Mouse (Mus musculus) kidney, adult 8-10 months (tissue): ENCODE data around the gene Gpi1.
"Not testable (repeated sequence)": the region's sequence is repeated elsewhere in the genome, so short reads cannot be mapped to it uniquely, and the experiment has no call there.

Experiments used
- DNase-seq, 2 experiments: peaks; one replicate each; pipeline ENCODE4 v3.0.0; 2022

Gpi1 gene

GRCm38 (mm10) chr7:34176241-34176640 lies 53.9 kb downstream of the Gpi1 start:
- not testable (repeated sequence) for DNase-seq

DNA sequence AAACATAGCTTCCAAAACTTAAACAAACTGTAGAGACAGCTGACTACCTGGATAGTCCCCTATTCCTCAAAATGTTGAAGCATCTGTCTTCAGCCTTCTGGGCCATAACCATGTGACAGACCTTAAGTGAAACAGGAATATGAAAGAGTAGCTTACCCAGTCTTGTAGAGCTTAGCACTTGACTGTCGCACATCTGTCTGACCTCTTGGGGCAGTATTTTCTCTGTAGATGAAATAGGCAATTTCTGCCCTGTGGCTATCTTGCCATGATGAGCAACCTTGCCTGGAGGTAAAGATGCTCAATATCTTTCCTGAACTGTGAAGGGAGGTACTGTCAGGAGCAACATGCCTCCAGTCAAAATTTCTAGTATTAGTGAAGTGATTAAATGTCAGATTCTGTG lies 57.9 kb downstream of the Gpi1 start:
- no peak for DNase-seq

GRCm38 (mm10) chr7:34169454-34169853 lies 60.7 kb downstream of the Gpi1 start, which contains the start of gene Uba2:
Uba2 (minus strand) TSS chr7:34169599.
- no peak for DNase-seq

DNA sequence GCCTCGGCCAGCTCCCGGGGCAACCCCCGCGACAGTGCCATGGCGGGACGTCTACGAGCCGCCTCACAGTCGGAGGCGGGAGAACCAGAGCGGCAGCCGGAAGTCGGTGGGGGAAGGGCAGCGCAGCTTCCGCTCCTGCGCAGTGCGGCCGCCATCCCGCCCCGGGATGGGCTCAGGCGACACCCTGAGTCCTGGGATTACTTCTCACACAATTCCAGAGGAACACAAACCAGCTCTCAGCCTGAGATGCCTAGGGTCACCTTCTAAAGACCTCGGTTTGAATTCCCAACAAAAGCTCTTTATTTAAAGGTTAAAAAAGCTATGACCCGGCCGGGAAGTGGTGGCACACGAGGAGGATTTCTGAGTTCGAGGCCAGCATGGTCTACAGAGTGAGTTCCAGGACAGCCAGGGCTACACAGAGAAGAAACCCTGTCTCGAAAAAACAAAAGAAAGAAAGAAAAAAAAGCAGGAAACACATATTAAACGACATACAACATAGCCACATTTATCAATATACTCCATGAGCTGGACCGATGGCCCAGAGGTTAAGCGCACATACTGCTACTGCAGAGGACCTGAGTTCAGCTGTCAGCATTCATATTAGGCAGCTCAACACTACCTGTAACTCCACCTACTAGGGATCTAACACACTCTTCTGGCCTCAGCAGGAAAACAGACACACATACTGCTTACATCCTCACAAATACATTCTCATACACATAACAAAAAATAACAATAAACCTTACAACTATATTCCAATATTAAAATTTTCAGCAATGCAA lies 61.5 kb downstream of the Gpi1 start:
- DNase-seq = peak; percentile 89 to 94

DNA sequence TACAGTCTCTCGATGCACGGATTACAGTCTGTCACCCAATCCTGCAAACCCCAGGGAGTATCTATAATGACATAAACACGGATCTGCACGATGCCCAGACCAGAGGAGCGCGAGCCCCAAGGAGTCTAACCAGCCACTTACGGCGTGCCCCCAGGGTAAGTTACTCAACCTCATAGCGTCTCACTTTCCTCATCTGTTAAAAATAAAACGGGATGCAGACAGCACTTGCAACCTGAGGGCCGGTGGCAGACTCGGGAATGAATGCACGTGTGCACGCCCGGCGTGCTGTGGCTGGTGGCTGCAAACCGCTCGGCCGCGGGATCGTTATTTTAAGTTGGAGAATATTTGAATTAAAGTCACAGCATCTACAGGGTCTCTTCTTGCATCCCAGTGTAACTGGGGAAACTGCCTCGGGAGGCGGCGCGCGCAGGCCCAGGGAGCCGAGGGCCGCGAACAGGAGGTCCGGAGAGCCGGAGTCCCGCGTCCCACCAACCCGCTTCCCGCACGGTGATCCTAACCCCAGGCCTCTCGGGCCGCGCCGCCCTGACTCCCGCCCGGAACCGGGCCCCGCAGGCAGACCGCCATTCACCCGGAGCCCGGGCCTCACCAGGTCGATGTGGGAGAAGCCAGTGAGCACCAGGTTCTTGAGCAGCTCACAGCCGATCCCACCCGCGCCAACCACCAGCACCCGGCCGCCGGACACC lies 62.2 kb downstream of the Gpi1 start:
- peak; percentile 13 to 17 for DNase-seq

- no peak for DNase-seq
These were observed 63.3 kb downstream of the Gpi1 start for GRCm38 (mm10) chr7:34166850-34167249.

DNA sequence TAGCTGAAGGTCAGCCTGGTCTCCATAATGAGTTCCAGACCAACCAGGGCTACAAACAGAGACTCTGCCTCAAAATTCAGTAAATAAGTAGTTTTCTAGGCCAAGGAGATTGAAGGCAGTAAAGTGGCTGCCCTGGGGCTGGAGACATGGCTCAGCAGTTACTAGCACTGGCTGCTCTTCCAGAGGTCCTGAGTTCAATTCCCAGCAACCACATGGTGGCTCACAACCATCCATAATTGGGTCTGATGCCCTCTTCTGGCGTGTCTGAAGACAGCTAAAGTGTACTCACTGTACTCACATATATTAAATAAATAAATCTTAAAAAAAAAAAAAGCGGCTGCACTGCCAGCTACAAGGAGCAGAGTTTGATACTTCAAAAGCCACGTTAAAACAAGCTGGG lies 64.1 kb downstream of the Gpi1 start:
- no peak for DNase-seq

DNA sequence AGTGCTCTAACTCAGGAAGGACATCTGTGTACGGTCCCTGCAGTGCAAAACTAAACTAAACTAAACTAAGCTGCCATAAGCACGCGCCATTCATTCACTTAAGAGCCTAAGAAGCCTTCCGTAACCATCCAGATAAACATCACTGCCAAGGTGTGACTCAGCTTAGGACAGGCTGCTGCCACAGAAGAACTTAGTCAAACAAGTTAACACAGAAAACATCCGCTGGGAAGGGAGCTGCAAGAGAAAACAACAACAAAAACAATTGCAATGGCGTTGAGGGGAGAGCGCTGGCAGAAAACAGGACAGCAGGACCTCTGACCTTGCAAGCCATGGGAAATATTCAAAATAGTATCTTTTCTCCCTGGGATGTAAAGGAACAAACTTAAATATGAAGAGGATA lies 65.5 kb downstream of the Gpi1 start:
- DNase-seq = no peak

DNA sequence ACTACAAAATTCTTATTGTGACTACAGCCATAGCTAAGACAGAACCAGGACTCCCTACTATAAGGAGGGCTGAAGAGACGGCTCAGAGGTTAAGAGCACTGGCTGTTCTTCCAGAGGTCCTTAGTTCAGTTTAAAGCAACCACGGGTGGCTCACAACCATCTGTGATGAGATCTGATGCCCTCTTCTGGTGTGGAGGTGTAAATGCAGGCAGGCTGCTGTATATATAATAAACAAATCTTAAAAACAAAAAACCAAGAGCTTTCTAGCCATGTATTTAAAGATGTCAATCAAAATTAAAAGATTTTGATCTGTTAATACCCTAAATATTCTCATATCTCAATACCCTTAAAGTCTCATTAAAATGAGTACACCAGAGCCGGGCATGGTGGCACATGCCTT lies 71.0 kb downstream of the Gpi1 start:
- no peak for DNase-seq

- no peak for DNase-seq
These were observed 72.1 kb downstream of the Gpi1 start for GRCm38 (mm10) chr7:34157994-34158393.
